In the genomic region with DNA sequence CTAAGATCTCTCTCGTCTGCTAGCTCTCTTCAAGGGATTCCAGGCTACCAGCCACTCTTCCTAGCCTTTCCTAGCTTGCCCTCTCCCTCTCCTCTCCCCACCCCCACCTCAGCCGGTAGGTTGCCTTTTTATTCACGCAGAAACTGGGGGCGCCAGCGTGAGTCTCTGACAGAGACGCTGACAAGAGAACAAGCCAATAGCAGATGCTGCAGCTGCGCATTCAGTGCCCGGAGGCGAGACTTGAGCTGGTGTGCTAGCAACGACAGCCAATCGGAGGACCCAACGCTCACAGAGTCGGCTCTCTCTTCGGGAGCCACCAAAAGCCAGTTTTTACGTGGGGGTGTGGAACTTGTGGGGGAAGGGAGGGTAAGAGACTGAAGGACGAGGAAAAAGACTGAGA, we compare ENCODE assay signal across 8 mouse cellular contexts. TPM values are rescaled to one million over a fixed set of nuclear protein-coding genes. Genes with fewer than 3 reads are reported as not detected.
DNase-seq lines count a peak whose midpoint lies in the region; ATAC-seq lines count a peak whose summit lies in the region.

No protein-coding gene starts in this region.

- peak; percentile 87 to 91 for DNase-seq in heart, adult 9 months (ENCODE audit: low spot score in 2 of 2)
- peak; percentile 1 to 19 for DNase-seq in monocyte, adult 2 months (ENCODE audit: low read depth in 1 of 2, low spot score in 2 of 2)
- DNase-seq in spleen, postnatal 36 days (ENCODE audit: low spot score in 2 of 2): peak; percentile 75 to 76

- H3K4me1 ChIP-seq in erythroblast, embryonic 14.5 days (ENCODE audit: control insufficient read depth): peaks cover 3% of the 10 kb centered on the region; the same call in 1 of the 2 replicates
- no peaks in the 10 kb centered on the region for H3K4me1 ChIP-seq in embryonic facial prominence, embryonic 12.5 days
- H3K4me1 ChIP-seq in kidney, embryonic 14.5 days (ENCODE audit: control insufficient read depth, insufficient read depth, low read length): no peaks in the 10 kb centered on the region
- H3K4me1 ChIP-seq in limb, embryonic 15.5 days: no peaks in the 10 kb centered on the region

- no peaks in the 10 kb centered on the region for H3K36me3 ChIP-seq in erythroblast, embryonic 14.5 days (ENCODE audit: control insufficient read depth)
- no peaks in the 10 kb centered on the region for H3K36me3 ChIP-seq in embryonic facial prominence, embryonic 12.5 days
- H3K36me3 ChIP-seq in kidney, embryonic 14.5 days (ENCODE audit: control insufficient read depth, insufficient read depth, low read length): no peaks in the 10 kb centered on the region
- H3K36me3 ChIP-seq in limb, embryonic 15.5 days: no peaks in the 10 kb centered on the region

- H3K27me3 ChIP-seq in erythroblast, embryonic 14.5 days (ENCODE audit: control insufficient read depth): peaks cover 5% of the 10 kb centered on the region; the same call in 1 of the 2 replicates
- 0 out of 2 replicates have a peak, but pooled peaks cover 3% of the 10 kb centered on the region for H3K27me3 ChIP-seq in embryonic facial prominence, embryonic 12.5 days
- H3K27me3 ChIP-seq in kidney, embryonic 14.5 days (ENCODE audit: control insufficient read depth, insufficient read depth, low read length): no peaks in the 10 kb centered on the region
- 0 out of 2 replicates have a peak, but pooled peaks cover 4% of the 10 kb centered on the region for H3K27me3 ChIP-seq in limb, embryonic 15.5 days

- H3K27ac ChIP-seq in embryonic facial prominence, embryonic 12.5 days: peak overlapping the region; percentile 84
- H3K27ac ChIP-seq in kidney, embryonic 14.5 days (ENCODE audit: low read depth, low read length): peak overlapping the region; percentile 30; the same call in 1 of the 2 replicates
- H3K27ac ChIP-seq in limb, embryonic 15.5 days: peak overlapping the region; percentile 82

- 17% methylated on average over 16 of the region's 16 CpGs for WGBS in embryonic facial prominence, embryonic 12.5 days
- 24% methylated on average over 16 of the region's 16 CpGs for WGBS in kidney, embryonic 14.5 days
- WGBS in limb, embryonic 15.5 days: 14% methylated on average over 16 of the region's 16 CpGs

- peak overlapping the region; percentile 58 for H3K4me3 ChIP-seq in erythroblast, embryonic 14.5 days (replicated peaks)
- peak overlapping the region; percentile 42 for H3K4me3 ChIP-seq in embryonic facial prominence, embryonic 12.5 days
- peak overlapping the region; percentile 48 for H3K4me3 ChIP-seq in kidney, embryonic 14.5 days (ENCODE audit: low read length)
- H3K4me3 ChIP-seq in limb, embryonic 15.5 days: peak overlapping the region; percentile 46

- ATAC-seq in erythroblast, adult 5-6 weeks (replicated peaks; ENCODE audit: low FRiP score, poor library complexity, severe bottlenecking): no peak
- peak; percentile 99 for ATAC-seq in embryonic facial prominence, embryonic 12.5 days (ENCODE audit: insufficient number of reproducible peaks, insufficient read depth, low FRiP score, low TSS enrichment)
- ATAC-seq in kidney, embryonic 14.5 days (ENCODE audit: low FRiP score, low TSS enrichment): peak; percentile 100
- ATAC-seq in limb, embryonic 15.5 days (ENCODE audit: insufficient number of reproducible peaks, low FRiP score, low TSS enrichment, low read depth): peak; percentile 94

- no peaks in the 10 kb centered on the region for H3K9me3 ChIP-seq in erythroblast, embryonic 14.5 days (ENCODE audit: control insufficient read depth, low read length)
- H3K9me3 ChIP-seq in embryonic facial prominence, embryonic 12.5 days: no peaks in the 10 kb centered on the region
- H3K9me3 ChIP-seq in kidney, embryonic 14.5 days (ENCODE audit: control insufficient read depth, low read length): no peaks in the 10 kb centered on the region
- no peaks in the 10 kb centered on the region for H3K9me3 ChIP-seq in limb, embryonic 15.5 days

- peak overlapping the region; percentile 57 for H3K4me2 ChIP-seq in embryonic facial prominence, embryonic 12.5 days (replicated peaks)
- H3K4me2 ChIP-seq in kidney, embryonic 14.5 days (replicated peaks; ENCODE audit: low read depth, low read length): peak overlapping the region; percentile 58
- H3K4me2 ChIP-seq in limb, embryonic 15.5 days: peak overlapping the region; percentile 57

- H3K9ac ChIP-seq in embryonic facial prominence, embryonic 12.5 days: peak overlapping the region; percentile 47
- H3K9ac ChIP-seq in kidney, embryonic 14.5 days (ENCODE audit: low read depth, low read length): peak overlapping the region; percentile 55; the same call in 1 of the 2 replicates
- H3K9ac ChIP-seq in limb, embryonic 15.5 days: peak overlapping the region; percentile 31

RNA-seq across cellular contexts. Expression of a gene that starts 30.3 kb away (rescaled TPM):
- not detected in 2 replicates for polyA plus RNA-seq in erythroblast, embryonic 14.5 days (2012)
- not detected in 2 replicates for total RNA-seq in erythroblast, adult 5-6 weeks (2015; ENCODE audit: low replicate concordance)
- total RNA-seq in erythroblast, adult 5-6 weeks (2017; ENCODE audit: low replicate concordance): not detected in 2 replicates
- polyA plus RNA-seq in embryonic facial prominence, embryonic 12.5 days (2016; fragmentation: Nextera tagmentation; extraction: Ambion mirVana): 22.6 and 26.5 TPM in 2 replicates
- 12.8 and 13.8 TPM in 2 replicates for polyA plus RNA-seq in kidney, embryonic 14.5 days (2014; fragmentation: Nextera tagmentation; extraction: Ambion mirVana)
- 19.6 and 22.3 TPM in 2 replicates for polyA plus RNA-seq in limb, embryonic 15.5 days (2015; fragmentation: Nextera tagmentation; extraction: Ambion mirVana)

Comparison
In these comparisons a context has a peak if more than half of its experiments do, and no peak if none do; other contexts are left out.
1. H3K27ac ChIP-seq: peak in every context shown above with its lines; median percentile 84 in embryonic facial prominence, embryonic 12.5 days; 82 in limb, embryonic 15.5 days; 30 in kidney, embryonic 14.5 days.
2. DNase-seq: peak in every context shown above with its lines; median percentile 89 in heart, adult 9 months; 76 in spleen, postnatal 36 days; 10 in monocyte, adult 2 months.
3. RNA of a gene that starts 30.3 kb away (polyA plus RNA-seq): 22.6 to 26.5 TPM in embryonic facial prominence, embryonic 12.5 days, 19.6 to 22.3 TPM in limb, embryonic 15.5 days and 12.8 to 13.8 TPM in kidney, embryonic 14.5 days; not detected in erythroblast, embryonic 14.5 days; every median in the first group is over 10 times any median in the second.
4. Peak in every context shown above with its lines, with median percentiles within 50 percentile points of each other: H3K4me3 ChIP-seq, H3K4me2 ChIP-seq and H3K9ac ChIP-seq.